Mouse (Mus musculus) kidney, adult 10 weeks (tissue): ENCODE data around the gene Thbs1. TPM values are rescaled to one million over a fixed set of nuclear protein-coding genes. Genes with fewer than 3 reads are reported as not detected.

Experiments used
- polyA plus RNA-seq: library from polyadenylated mRNA; stranded (reverse); fragments of 350-450 nt; fragmentation: Illumina TruSeq; extraction: RNeasy Lipid Tissue Mini Kit (QIAGEN cat#74804); gene quantifications from one replicate; pipeline ENCODE4 v1.2.3, GENCODE M21; 2014; ENCODE audit warnings: low read depth, low replicate concordance

Gene Thbs1
- 34.0 TPM for polyA plus RNA-seq

GRCm38 (mm10) chr2:118111488-118112131, at the start of gene Thbs1:
Gene Thbs1 (plus strand): TSS chr2:118111876.

Other genes starting within 250 kb of the Thbs1 start
- 1.0 TPM for gene Fsip1, start 145.1 kb downstream of the Thbs1 start, polyA plus RNA-seq